ENCODE assay signal across 24 mouse cellular contexts in genomic region chr11:43148341-43148740, GRCm38 (mm10). TPM values are rescaled to one million over a fixed set of nuclear protein-coding genes. Genes with fewer than 3 reads are reported as not detected.
DNase-seq lines count a peak whose midpoint lies in the region; ATAC-seq lines count a peak whose summit lies in the region.
"Had no signal": no experiment of that assay in that cellular context is flagged by ENCODE, and none has a peak within 500 bp of the region (broad histone marks: within the 10 kb centered on the region; RNA-seq: fewer than 3 reads in every experiment).

No protein-coding gene starts in this region.

- H3K4me3 ChIP-seq in intestine, embryonic 15.5 days (replicated peaks): no peak overlapping the region
- no peak overlapping the region for H3K4me3 ChIP-seq in intestine, embryonic 16.5 days (ENCODE audit: low read length)
- H3K4me3 ChIP-seq: embryonic facial prominence, embryonic 15.5 days; erythroblast, embryonic 14.5 days; forebrain, embryonic 10.5 days; heart, embryonic 10.5 days had no signal

- H3K27me3 ChIP-seq in intestine, embryonic 15.5 days (replicated peaks): no peaks in the 10 kb centered on the region
- H3K27me3 ChIP-seq in intestine, embryonic 16.5 days (replicated peaks; ENCODE audit: control insufficient read depth, insufficient read depth, low read length): no peaks in the 10 kb centered on the region
- H3K27me3 ChIP-seq: embryonic facial prominence, embryonic 15.5 days had no signal

- no peaks in the 10 kb centered on the region for H3K4me1 ChIP-seq in intestine, embryonic 15.5 days (replicated peaks)
- 0 out of 2 replicates have a peak, but pooled peaks cover 3% of the 10 kb centered on the region for H3K4me1 ChIP-seq in intestine, embryonic 16.5 days (ENCODE audit: control insufficient read depth, insufficient read depth, low read length)
- H3K4me1 ChIP-seq: embryonic facial prominence, embryonic 15.5 days; forebrain, embryonic 10.5 days; heart, embryonic 10.5 days had no signal

- peak; percentile 61 for ATAC-seq in intestine, embryonic 15.5 days
- ATAC-seq in intestine, embryonic 16.5 days: peak; percentile 43

- no peak overlapping the region for H3K9ac ChIP-seq in intestine, embryonic 15.5 days
- no peak overlapping the region for H3K9ac ChIP-seq in intestine, embryonic 16.5 days (ENCODE audit: low read depth, low read length)
- H3K9ac ChIP-seq: embryonic facial prominence, embryonic 15.5 days had no signal

- H3K27ac ChIP-seq in intestine, embryonic 15.5 days: no peak overlapping the region
- no peak overlapping the region for H3K27ac ChIP-seq in intestine, embryonic 16.5 days (ENCODE audit: low read length)
- H3K27ac ChIP-seq: embryonic facial prominence, embryonic 15.5 days; forebrain, embryonic 10.5 days; heart, embryonic 10.5 days had no signal

- no peak overlapping the region for H3K4me2 ChIP-seq in intestine, embryonic 15.5 days (replicated peaks)
- no peak overlapping the region for H3K4me2 ChIP-seq in intestine, embryonic 16.5 days (ENCODE audit: low read depth, low read length)
- H3K4me2 ChIP-seq: embryonic facial prominence, embryonic 15.5 days had no signal

- H3K36me3 ChIP-seq in intestine, embryonic 15.5 days: no peaks in the 10 kb centered on the region
- no peaks in the 10 kb centered on the region for H3K36me3 ChIP-seq in intestine, embryonic 16.5 days (ENCODE audit: control insufficient read depth, insufficient read depth, low read length)
- H3K36me3 ChIP-seq: embryonic facial prominence, embryonic 15.5 days; forebrain, embryonic 10.5 days; heart, embryonic 10.5 days had no signal

- 72% methylated on average over 1 of the region's 1 CpGs for WGBS in intestine, embryonic 15.5 days
- 65% methylated on average over 1 of the region's 1 CpGs for WGBS in intestine, embryonic 16.5 days

- H3K9me3 ChIP-seq in intestine, embryonic 15.5 days: no peaks in the 10 kb centered on the region
- no peaks in the 10 kb centered on the region for H3K9me3 ChIP-seq in intestine, embryonic 16.5 days (ENCODE audit: control insufficient read depth, low read length)
- H3K9me3 ChIP-seq: embryonic facial prominence, embryonic 15.5 days; forebrain, embryonic 10.5 days; heart, embryonic 10.5 days had no signal

- peak; percentile 80 for DNase-seq in kidney, adult 9 months
- DNase-seq in kidney, postnatal 4 days: no peak
- peak; percentile 30 for DNase-seq in kidney, postnatal 14 days
- DNase-seq in heart, adult 8-10 months (ENCODE audit: low spot score): no peak
- no peak for DNase-seq in ovary, postnatal 10 days (ENCODE audit: low spot score)
- DNase-seq in right cerebral cortex, adult 18-20 months: no peak
- DNase-seq: adrenal gland, adult 8-10 months; adrenal gland, postnatal 36 days; cerebellum, adult 2 months; cerebellum, postnatal 10 days; embryo, embryonic 11 days; gastrocnemius, postnatal 36 days; heart, adult 11 months; heart, postnatal 10 days; heart, postnatal 4 days had no signal

RNA-seq across cellular contexts. Expression of gene Atp10b, which starts 1.3 kb away (rescaled TPM):
- 2.0 and 2.3 TPM in 2 replicates for polyA plus RNA-seq in intestine, embryonic 15.5 days (2015; fragmentation: Nextera tagmentation; extraction: Ambion mirVana)
- 2.5 and 2.7 TPM in 2 replicates for polyA plus RNA-seq in intestine, embryonic 16.5 days (2015; fragmentation: Nextera tagmentation; extraction: Ambion mirVana)
- under 1 TPM in 2 of 4 experiments, not detected in 2; 0.03 TPM for total RNA-seq in heart, adult 8-10 months (2022)
- total RNA-seq: ES-E14; gastrocnemius, adult 8-10 months; gastrocnemius, postnatal 36 days; heart, postnatal 10 days; heart, postnatal 4 days had no signal
- polyA plus RNA-seq: forebrain, embryonic 10.5 days; heart, embryonic 14.5 days had no signal

Comparison
In these comparisons a context has a peak if more than half of its experiments do, and no peak if none do; other contexts are left out.
1. DNase-seq: peak in kidney, adult 9 months (single experiment) and kidney, postnatal 14 days (single experiment); none in kidney, postnatal 4 days (0 of 2), heart, adult 8-10 months (single experiment), ovary, postnatal 10 days (single experiment) and right cerebral cortex, adult 18-20 months (single experiment).